Mouse (Mus musculus): Measurements from ENCODE around the gene Ggta1. TPM values are rescaled to one million over a fixed set of nuclear protein-coding genes. Genes with fewer than 3 reads are reported as not detected.

Ggta1 gene
- polyA plus RNA-seq, 1 experiment from 2014 or later: 5.6 TPM

DNA sequence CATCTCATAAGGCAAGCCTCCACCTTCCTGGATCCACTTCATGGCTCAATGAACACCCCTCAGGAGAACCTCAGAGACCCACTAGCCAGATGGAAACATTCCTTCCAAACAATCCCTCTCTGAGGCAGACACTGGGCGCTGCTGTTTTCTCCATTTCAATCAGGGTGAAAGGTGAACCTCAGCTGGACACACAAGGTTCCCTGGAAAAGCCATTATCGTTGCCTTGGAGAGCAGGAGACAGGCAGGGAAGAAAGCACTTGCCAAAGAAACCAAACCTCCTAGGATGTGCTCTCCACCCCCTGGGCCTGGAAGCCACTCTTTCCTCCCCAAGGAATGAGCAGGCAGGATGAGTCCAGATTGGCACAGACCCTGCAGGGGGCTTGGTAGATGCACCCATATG lies 35.5 kb downstream of the Ggta1 start:
- ATAC-seq (ENCODE audit: low FRiP score, low TSS enrichment): no peak
- Histone ChIP-seq H3K27me3 (ENCODE audit: control insufficient read depth, insufficient read depth, low read length) (no peaks in the 10 kb centered on the region), H3K9me3 (ENCODE audit: control insufficient read depth, low read length) (no peaks in the 10 kb centered on the region), H3K27ac (replicated peaks; ENCODE audit: low read depth, low read length) (no peak overlapping the region), H3K4me3 (replicated peaks; ENCODE audit: low read depth, low read length) (no peak overlapping the region), H3K4me2 (ENCODE audit: low read length) (no peak overlapping the region), H3K9ac (replicated peaks; ENCODE audit: low read length) (no peak overlapping the region), H3K4me1 (ENCODE audit: control insufficient read depth, insufficient read depth, low read length) (no peaks in the 10 kb centered on the region), H3K36me3 (ENCODE audit: control insufficient read depth, insufficient read depth, low read length) (no peaks in the 10 kb centered on the region)
- no peak for DNase-seq
- WGBS: 38% methylated on average over 2 of the region's 2 CpGs

DNA sequence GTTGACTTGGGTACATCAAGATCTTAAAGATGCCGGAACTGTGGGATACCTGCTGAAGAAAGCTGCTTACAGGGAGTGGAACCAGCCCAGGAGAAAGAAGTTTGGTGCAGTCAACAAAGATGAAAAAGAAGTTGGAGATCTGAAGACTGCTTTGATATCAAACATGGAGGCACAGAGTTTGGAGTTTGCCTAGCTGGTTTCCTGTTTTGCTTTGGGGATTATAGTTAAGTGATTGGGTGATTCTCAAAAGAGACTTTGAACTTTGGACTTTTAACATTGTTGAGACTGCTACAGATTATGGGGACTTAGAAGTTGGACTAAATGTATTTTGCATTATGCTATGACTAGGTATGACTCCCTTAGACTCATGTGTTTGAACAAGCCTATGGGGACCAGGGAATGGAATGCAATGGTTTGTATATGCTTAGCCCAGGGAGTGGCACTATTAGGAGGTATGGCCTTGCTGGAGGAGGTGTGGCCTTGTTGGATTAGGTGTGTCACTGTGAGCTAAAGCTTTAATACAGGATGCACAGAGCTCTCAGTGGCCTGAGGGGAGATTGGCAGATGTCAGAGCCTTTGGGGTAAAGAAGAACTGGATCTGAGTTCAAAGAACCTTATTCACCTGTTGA lies 39.2 kb downstream of the Ggta1 start:
- H3K27ac ChIP-seq (replicated peaks; ENCODE audit: low read depth, low read length): no peak overlapping the region
- no peaks in the 10 kb centered on the region for H3K9me3 ChIP-seq (ENCODE audit: control insufficient read depth, low read length)
- 97% methylated on average over 1 of the region's 1 CpGs for WGBS
- H3K9ac ChIP-seq (replicated peaks; ENCODE audit: low read length): no peak overlapping the region
- H3K36me3 ChIP-seq (ENCODE audit: control insufficient read depth, insufficient read depth, low read length): no peaks in the 10 kb centered on the region
- no peaks in the 10 kb centered on the region for H3K4me1 ChIP-seq (ENCODE audit: control insufficient read depth, insufficient read depth, low read length)
- H3K4me2 ChIP-seq (ENCODE audit: low read length): no peak overlapping the region
- H3K27me3 ChIP-seq (ENCODE audit: control insufficient read depth, insufficient read depth, low read length): no peaks in the 10 kb centered on the region
- H3K4me3 ChIP-seq (replicated peaks; ENCODE audit: low read depth, low read length): no peak overlapping the region
- DNase-seq (no peak), ATAC-seq (ENCODE audit: low FRiP score, low TSS enrichment) (no peak)

DNA sequence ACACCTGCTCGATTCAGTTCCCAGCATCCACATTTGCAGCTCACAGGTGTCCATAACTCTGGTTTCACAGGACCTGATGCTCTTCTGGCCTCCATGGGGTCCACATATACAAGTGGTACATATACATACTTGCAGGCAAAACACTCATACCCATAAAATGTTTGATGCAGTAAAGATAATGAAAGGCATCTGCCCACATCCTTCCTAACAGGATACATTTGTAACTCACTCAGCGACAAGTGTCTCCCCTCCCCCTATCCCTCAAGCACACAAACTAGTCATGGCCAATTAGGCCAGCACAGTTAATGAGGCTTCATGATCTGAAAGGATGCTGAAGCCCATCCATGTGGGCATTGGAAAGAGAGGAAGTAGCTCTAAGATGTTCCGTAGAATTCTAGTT lies 40.6 kb downstream of the Ggta1 start:
- H3K27ac ChIP-seq (replicated peaks; ENCODE audit: low read depth, low read length): no peak overlapping the region
- no peak overlapping the region for H3K9ac ChIP-seq (replicated peaks; ENCODE audit: low read length)
- DNase-seq: no peak
- ATAC-seq (ENCODE audit: low FRiP score, low TSS enrichment): no peak
- H3K4me1 ChIP-seq (ENCODE audit: control insufficient read depth, insufficient read depth, low read length): no peaks in the 10 kb centered on the region
- H3K9me3 ChIP-seq (ENCODE audit: control insufficient read depth, low read length): no peaks in the 10 kb centered on the region
- 97% methylated on average over 3 of the region's 3 CpGs for WGBS
- H3K36me3 ChIP-seq (ENCODE audit: control insufficient read depth, insufficient read depth, low read length): no peaks in the 10 kb centered on the region
- no peak overlapping the region for H3K4me3 ChIP-seq (replicated peaks; ENCODE audit: low read depth, low read length)
- H3K27me3 ChIP-seq (ENCODE audit: control insufficient read depth, insufficient read depth, low read length): no peaks in the 10 kb centered on the region
- no peak overlapping the region for H3K4me2 ChIP-seq (ENCODE audit: low read length)

DNA sequence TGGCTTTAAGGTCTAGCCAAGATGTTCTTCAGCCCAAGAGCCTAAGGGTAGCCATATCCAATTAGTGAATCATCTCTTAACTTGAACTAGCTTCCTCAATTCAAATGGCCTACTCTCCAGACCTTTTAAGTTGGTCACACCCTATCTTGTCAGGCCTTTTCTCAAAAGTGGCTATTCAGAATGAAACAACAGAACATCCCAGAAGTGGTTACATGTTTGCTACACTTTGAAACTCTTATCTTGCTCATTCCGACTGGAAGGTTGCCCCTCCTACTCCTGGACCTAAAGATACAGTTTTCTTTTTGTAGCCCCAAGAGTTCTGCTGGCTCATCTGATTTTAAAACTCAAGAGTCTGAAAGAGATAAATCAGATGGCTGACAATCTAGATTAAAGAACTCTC lies 42.4 kb downstream of the Ggta1 start:
- Histone ChIP-seq H3K36me3 (ENCODE audit: control insufficient read depth, insufficient read depth, low read length) (no peaks in the 10 kb centered on the region), H3K9me3 (ENCODE audit: control insufficient read depth, low read length) (no peaks in the 10 kb centered on the region), H3K4me1 (ENCODE audit: control insufficient read depth, insufficient read depth, low read length) (no peaks in the 10 kb centered on the region), H3K4me3 (replicated peaks; ENCODE audit: low read depth, low read length) (no peak overlapping the region), H3K9ac (replicated peaks; ENCODE audit: low read length) (no peak overlapping the region), H3K27ac (replicated peaks; ENCODE audit: low read depth, low read length) (no peak overlapping the region), H3K27me3 (ENCODE audit: control insufficient read depth, insufficient read depth, low read length) (no peaks in the 10 kb centered on the region), H3K4me2 (ENCODE audit: low read length) (no peak overlapping the region)
- WGBS: 90% methylated on average over 1 of the region's 1 CpGs
- DNase-seq (no peak), ATAC-seq (ENCODE audit: low FRiP score, low TSS enrichment) (no peak)

DNA sequence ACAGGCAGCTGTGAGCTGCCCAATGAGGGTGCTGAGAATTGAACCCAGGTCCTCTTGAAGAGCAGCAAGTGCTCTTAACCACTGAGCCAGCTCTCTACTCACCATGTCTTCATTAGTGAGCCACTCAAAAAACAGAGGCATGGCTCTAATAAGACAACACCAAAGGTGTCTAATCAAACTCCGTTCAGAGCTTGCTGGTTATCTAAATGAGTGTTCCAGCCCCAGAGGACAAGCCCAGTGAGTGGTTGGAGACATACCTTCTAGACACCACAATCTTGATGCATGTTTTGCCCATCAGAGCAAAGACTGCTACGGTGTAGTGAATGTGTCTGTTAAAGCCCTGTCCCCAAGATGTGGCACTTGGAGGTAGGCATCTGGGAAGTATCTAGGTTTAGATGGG lies 43.4 kb downstream of the Ggta1 start:
- Histone ChIP-seq H3K4me2 (ENCODE audit: low read length) (no peak overlapping the region), H3K4me1 (ENCODE audit: control insufficient read depth, insufficient read depth, low read length) (no peaks in the 10 kb centered on the region), H3K9ac (replicated peaks; ENCODE audit: low read length) (no peak overlapping the region), H3K36me3 (ENCODE audit: control insufficient read depth, insufficient read depth, low read length) (no peaks in the 10 kb centered on the region), H3K27ac (replicated peaks; ENCODE audit: low read depth, low read length) (no peak overlapping the region), H3K9me3 (ENCODE audit: control insufficient read depth, low read length) (no peaks in the 10 kb centered on the region), H3K4me3 (replicated peaks; ENCODE audit: low read depth, low read length) (no peak overlapping the region), H3K27me3 (ENCODE audit: control insufficient read depth, insufficient read depth, low read length) (no peaks in the 10 kb centered on the region)
- 93% methylated on average over 2 of the region's 2 CpGs for WGBS
- no peak for ATAC-seq (ENCODE audit: low FRiP score, low TSS enrichment)
- DNase-seq: no peak

DNA sequence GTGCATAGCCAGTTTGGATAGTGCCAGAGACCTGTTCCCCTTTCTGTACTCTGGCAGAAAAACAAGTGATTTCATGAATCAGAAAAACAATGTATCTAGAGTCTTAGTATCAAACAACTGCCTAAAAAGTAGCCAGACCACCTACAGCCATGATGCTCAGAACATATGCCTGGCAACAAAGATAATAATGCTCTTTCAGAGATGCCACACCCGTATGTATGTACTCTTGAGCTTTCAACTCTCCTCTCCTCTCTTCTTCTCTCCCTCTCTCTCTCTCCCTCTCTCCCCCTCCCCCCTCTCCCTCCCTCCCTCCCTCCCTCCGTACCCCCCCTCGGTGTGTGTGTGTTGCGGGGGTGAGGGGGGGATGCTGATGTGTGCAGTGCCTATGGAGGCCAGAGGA lies 43.8 kb downstream of the Ggta1 start:
- no peaks in the 10 kb centered on the region for H3K9me3 ChIP-seq (ENCODE audit: control insufficient read depth, low read length)
- H3K4me3 ChIP-seq (replicated peaks; ENCODE audit: low read depth, low read length): no peak overlapping the region
- no peak for DNase-seq
- no peak overlapping the region for H3K27ac ChIP-seq (replicated peaks; ENCODE audit: low read depth, low read length)
- no peaks in the 10 kb centered on the region for H3K27me3 ChIP-seq (ENCODE audit: control insufficient read depth, insufficient read depth, low read length)
- ATAC-seq (ENCODE audit: low FRiP score, low TSS enrichment): no peak
- WGBS: 89% methylated on average over 4 of the region's 4 CpGs
- no peak overlapping the region for H3K9ac ChIP-seq (replicated peaks; ENCODE audit: low read length)
- H3K36me3 ChIP-seq (ENCODE audit: control insufficient read depth, insufficient read depth, low read length): no peaks in the 10 kb centered on the region
- no peak overlapping the region for H3K4me2 ChIP-seq (ENCODE audit: low read length)
- H3K4me1 ChIP-seq (ENCODE audit: control insufficient read depth, insufficient read depth, low read length): no peaks in the 10 kb centered on the region

DNA sequence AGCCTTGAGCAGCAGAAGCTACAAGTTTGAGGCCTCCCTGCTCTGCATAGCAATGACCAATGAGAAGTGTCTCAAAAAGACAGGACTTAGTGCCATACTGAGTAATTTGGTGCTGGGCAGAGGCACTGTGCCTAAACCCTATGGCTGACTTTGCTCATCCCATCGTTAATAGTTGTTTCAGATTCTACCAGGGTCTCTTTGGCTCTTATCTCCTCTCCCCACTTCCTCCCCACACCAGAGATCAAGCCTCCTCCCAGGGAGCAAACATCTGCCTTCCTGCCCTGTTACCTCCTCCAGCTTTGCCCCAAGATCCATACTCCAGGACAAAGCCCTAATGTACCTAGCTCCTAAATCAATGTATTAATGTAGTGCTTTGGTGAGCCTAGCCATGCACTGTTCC lies 45.8 kb downstream of the Ggta1 start:
- H3K4me1 ChIP-seq (ENCODE audit: control insufficient read depth, insufficient read depth, low read length): no peaks in the 10 kb centered on the region
- no peak overlapping the region for H3K4me2 ChIP-seq (ENCODE audit: low read length)
- no peak overlapping the region for H3K4me3 ChIP-seq (replicated peaks; ENCODE audit: low read depth, low read length)
- no peaks in the 10 kb centered on the region for H3K36me3 ChIP-seq (ENCODE audit: control insufficient read depth, insufficient read depth, low read length)
- ATAC-seq (ENCODE audit: low FRiP score, low TSS enrichment) (no peak), DNase-seq (no peak)
- WGBS: 96% methylated on average over 1 of the region's 1 CpGs
- H3K27me3 ChIP-seq (ENCODE audit: control insufficient read depth, insufficient read depth, low read length): no peaks in the 10 kb centered on the region
- no peak overlapping the region for H3K9ac ChIP-seq (replicated peaks; ENCODE audit: low read length)
- no peaks in the 10 kb centered on the region for H3K9me3 ChIP-seq (ENCODE audit: control insufficient read depth, low read length)
- no peak overlapping the region for H3K27ac ChIP-seq (replicated peaks; ENCODE audit: low read depth, low read length)

DNA sequence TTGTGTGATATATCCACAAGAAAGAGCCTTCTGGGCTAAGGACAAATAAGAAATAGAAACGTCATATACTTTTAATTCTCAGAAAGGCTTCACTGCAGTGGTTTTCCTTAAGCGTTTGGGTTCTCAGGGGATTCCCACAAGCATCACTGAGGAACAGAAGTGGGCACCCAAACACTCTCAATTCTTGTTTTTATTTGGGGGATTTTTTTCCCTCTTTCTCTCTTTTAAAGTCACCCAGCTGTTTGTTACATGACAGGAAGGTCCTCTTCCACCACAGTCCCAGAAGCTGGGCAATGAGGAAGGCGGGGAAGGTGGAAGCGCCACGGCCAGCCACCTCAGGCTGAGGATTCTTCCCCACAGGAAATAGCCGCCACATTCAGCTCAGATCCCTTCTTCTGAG lies 46.6 kb downstream of the Ggta1 start:
- H3K4me1 ChIP-seq (ENCODE audit: control insufficient read depth, insufficient read depth, low read length): no peaks in the 10 kb centered on the region
- no peak overlapping the region for H3K27ac ChIP-seq (replicated peaks; ENCODE audit: low read depth, low read length)
- DNase-seq (no peak), ATAC-seq (ENCODE audit: low FRiP score, low TSS enrichment) (no peak)
- no peak overlapping the region for H3K9ac ChIP-seq (replicated peaks; ENCODE audit: low read length)
- no peaks in the 10 kb centered on the region for H3K27me3 ChIP-seq (ENCODE audit: control insufficient read depth, insufficient read depth, low read length)
- H3K36me3 ChIP-seq (ENCODE audit: control insufficient read depth, insufficient read depth, low read length): no peaks in the 10 kb centered on the region
- no peak overlapping the region for H3K4me2 ChIP-seq (ENCODE audit: low read length)
- no peaks in the 10 kb centered on the region for H3K9me3 ChIP-seq (ENCODE audit: control insufficient read depth, low read length)
- 81% methylated on average over 6 of the region's 6 CpGs for WGBS
- no peak overlapping the region for H3K4me3 ChIP-seq (replicated peaks; ENCODE audit: low read depth, low read length)

DNA sequence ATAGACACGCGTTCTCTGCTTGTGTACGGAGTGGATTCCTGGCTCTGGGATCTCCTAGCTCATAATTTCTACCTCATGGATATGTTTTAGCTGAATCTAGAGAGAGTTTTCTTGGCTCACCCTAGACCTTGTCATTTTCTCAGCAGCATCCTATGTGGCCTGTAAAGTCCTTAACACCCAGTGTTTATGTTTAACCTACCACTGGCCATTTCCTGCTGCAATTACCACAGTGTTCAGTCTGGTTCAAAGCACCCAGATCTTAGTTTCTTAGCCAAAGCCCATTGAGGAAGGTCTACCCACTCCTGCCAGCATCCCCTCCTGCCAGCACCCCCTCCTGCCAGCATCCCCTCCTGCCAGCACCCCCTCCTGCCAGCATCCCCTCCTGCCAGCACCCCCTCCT lies 50.2 kb downstream of the Ggta1 start:
- H3K9me3 ChIP-seq (ENCODE audit: control insufficient read depth, low read length): no peaks in the 10 kb centered on the region

More for the DNA sequence above, 50.2 kb downstream of the Ggta1 start:
- 98% methylated on average over 3 of the region's 3 CpGs for WGBS
- DNase-seq (no peak), ATAC-seq (ENCODE audit: low FRiP score, low TSS enrichment) (no peak)
- H3K4me3 ChIP-seq (replicated peaks; ENCODE audit: low read depth, low read length): no peak overlapping the region
- no peaks in the 10 kb centered on the region for H3K27me3 ChIP-seq (ENCODE audit: control insufficient read depth, insufficient read depth, low read length)
- H3K9ac ChIP-seq (replicated peaks; ENCODE audit: low read length): no peak overlapping the region
- H3K4me1 ChIP-seq (ENCODE audit: control insufficient read depth, insufficient read depth, low read length): no peaks in the 10 kb centered on the region
- no peak overlapping the region for H3K27ac ChIP-seq (replicated peaks; ENCODE audit: low read depth, low read length)
- H3K36me3 ChIP-seq (ENCODE audit: control insufficient read depth, insufficient read depth, low read length): no peaks in the 10 kb centered on the region
- no peak overlapping the region for H3K4me2 ChIP-seq (ENCODE audit: low read length)

Data from midbrain, embryonic 14.5 days (tissue).